Comparison of ENCODE assay signal across 39 mouse cellular contexts in genomic region chr8:47825596-47825995, GRCm38 (mm10). TPM values are rescaled to one million over a fixed set of nuclear protein-coding genes. Genes with fewer than 3 reads are reported as not detected.
DNase-seq lines count a peak whose midpoint lies in the region; ATAC-seq lines count a peak whose summit lies in the region.
"Had no signal": no experiment of that assay in that cellular context is flagged by ENCODE, and none has a peak within 500 bp of the region (broad histone marks: within the 10 kb centered on the region; RNA-seq: fewer than 3 reads in every experiment).

No protein-coding gene starts in this region.

- peaks cover 33% of the 10 kb centered on the region for H3K36me3 ChIP-seq in heart, embryonic 14.5 days (ENCODE audit: control insufficient read depth, insufficient read depth, low read length)
- peaks cover 9% of the 10 kb centered on the region; the same call in 1 of the 2 replicates for H3K36me3 ChIP-seq in hindbrain, embryonic 13.5 days
- H3K36me3 ChIP-seq in hindbrain, embryonic 11.5 days (ENCODE audit: control insufficient read depth, insufficient read depth, low read length), result no peaks in the 10 kb centered on the region
- no peaks in the 10 kb centered on the region for H3K36me3 ChIP-seq in midbrain, embryonic 16.5 days (ENCODE audit: control insufficient read depth, insufficient read depth, low read length)
- H3K36me3 ChIP-seq in midbrain, embryonic 13.5 days, result 0 out of 2 replicates have a peak, but pooled peaks cover 7% of the 10 kb centered on the region
- H3K36me3 ChIP-seq: intestine, embryonic 15.5 days had no signal

- 0 out of 2 replicates have a peak overlapping the region, but pooled peaks have one; percentile 8 for H3K4me2 ChIP-seq in heart, embryonic 14.5 days (ENCODE audit: low read length)
- H3K4me2 ChIP-seq in hindbrain, embryonic 13.5 days, result no peak overlapping the region
- H3K4me2 ChIP-seq in hindbrain, embryonic 11.5 days (replicated peaks; ENCODE audit: low read depth, low read length), result no peak overlapping the region
- no peak overlapping the region for H3K4me2 ChIP-seq in midbrain, embryonic 16.5 days (ENCODE audit: low read length)
- H3K4me2 ChIP-seq in midbrain, embryonic 13.5 days (replicated peaks), result no peak overlapping the region
- H3K4me2 ChIP-seq: forebrain, embryonic 12.5 days; intestine, embryonic 15.5 days; lung, embryonic 14.5 days; midbrain, embryonic 11.5 days had no signal

- H3K9ac ChIP-seq in heart, embryonic 14.5 days (ENCODE audit: low read length), result no peak overlapping the region
- H3K9ac ChIP-seq in hindbrain, embryonic 13.5 days, result peak overlapping the region; percentile 13; the same call in 1 of the 2 replicates
- no peak overlapping the region for H3K9ac ChIP-seq in hindbrain, embryonic 11.5 days (ENCODE audit: low read depth, low read length)
- H3K9ac ChIP-seq in midbrain, embryonic 16.5 days (ENCODE audit: low read depth, low read length), result no peak overlapping the region
- H3K9ac ChIP-seq in midbrain, embryonic 13.5 days (replicated peaks), result no peak overlapping the region
- H3K9ac ChIP-seq: forebrain, embryonic 12.5 days; intestine, embryonic 15.5 days; liver, embryonic 14.5 days; lung, embryonic 14.5 days had no signal

- no peak for DNase-seq in heart, postnatal 25 days (ENCODE audit: low spot score)
- no peak for DNase-seq in hindbrain, embryonic 11.5 days (ENCODE audit: low spot score)
- DNase-seq in spleen, adult 12 weeks (ENCODE audit: low spot score), result no peak
- DNase-seq: adrenal gland, adult 2 months; adrenal gland, postnatal 36 days; B cell, adult 2 months; cerebellum, adult 18-20 months; gastrocnemius, postnatal 25 days; heart, postnatal 36 days; kidney, adult 2 months; kidney, postnatal 10 days; liver; lung, embryonic 14.5 days; thymus, adult 18-20 months; thymus, postnatal 25 days had no signal

- H3K4me3 ChIP-seq in heart, embryonic 14.5 days (ENCODE audit: control insufficient read depth in 1 of 2, insufficient read depth in 1 of 2, low read depth in 1 of 2, low read length in 2 of 2), result no peak overlapping the region
- H3K4me3 ChIP-seq in hindbrain, embryonic 13.5 days, result no peak overlapping the region
- no peak overlapping the region for H3K4me3 ChIP-seq in hindbrain, embryonic 11.5 days (ENCODE audit: low read depth, low read length)
- no peak overlapping the region for H3K4me3 ChIP-seq in midbrain, embryonic 16.5 days (ENCODE audit: low read depth, low read length)
- H3K4me3 ChIP-seq in midbrain, embryonic 13.5 days (replicated peaks), result no peak overlapping the region
- H3K4me3 ChIP-seq: erythroblast, embryonic 14.5 days; forebrain, embryonic 12.5 days; heart, adult 2 months; intestine, embryonic 15.5 days had no signal

- peaks cover 5% of the 10 kb centered on the region in 2 experiments; a peak in 3 of 4 replicates for H3K4me1 ChIP-seq in heart, embryonic 14.5 days (ENCODE audit: control insufficient read depth in 2 of 2, insufficient read depth in 2 of 2, low read length in 2 of 2)
- no peaks in the 10 kb centered on the region; the same call in 1 of the 2 replicates for H3K4me1 ChIP-seq in hindbrain, embryonic 13.5 days (replicated peaks)
- H3K4me1 ChIP-seq in hindbrain, embryonic 11.5 days (replicated peaks; ENCODE audit: control insufficient read depth, insufficient read depth, low read length), result no peaks in the 10 kb centered on the region
- H3K4me1 ChIP-seq in midbrain, embryonic 16.5 days (ENCODE audit: control insufficient read depth, insufficient read depth, low read length), result peaks cover 8% of the 10 kb centered on the region; the same call in 1 of the 2 replicates
- H3K4me1 ChIP-seq in midbrain, embryonic 13.5 days (replicated peaks), result 0 out of 2 replicates have a peak, but pooled peaks cover 9% of the 10 kb centered on the region

- intact Hi-C loops in heart, postnatal 25 days (cut with DNase I), result loop anchor here (5.0 kb wide), 1 partner anchor 83 kb away; no protein-coding TSS in a partner anchor

- peak overlapping the region in 1 of 2 experiments; percentile 35; a peak in 1 of 4 replicates for H3K27ac ChIP-seq in heart, embryonic 14.5 days (replicated peaks in 1 of 2; ENCODE audit: control insufficient read depth in 1 of 2, insufficient read depth in 1 of 2, low read depth in 2 of 2, low read length in 2 of 2)
- no peak overlapping the region for H3K27ac ChIP-seq in hindbrain, embryonic 13.5 days
- H3K27ac ChIP-seq in hindbrain, embryonic 11.5 days (ENCODE audit: low read depth, low read length), result no peak overlapping the region
- H3K27ac ChIP-seq in midbrain, embryonic 16.5 days (ENCODE audit: low read length), result no peak overlapping the region
- no peak overlapping the region for H3K27ac ChIP-seq in midbrain, embryonic 13.5 days
- H3K27ac ChIP-seq: forebrain, embryonic 12.5 days; heart, adult 2 months; hindbrain, postnatal 0 days; intestine, embryonic 15.5 days; liver, embryonic 14.5 days had no signal

- WGBS in heart, embryonic 14.5 days, result 28% methylated on average over 5 of the region's 5 CpGs
- 55% methylated on average over 5 of the region's 5 CpGs for WGBS in hindbrain, embryonic 13.5 days
- 56% methylated on average over 5 of the region's 5 CpGs for WGBS in hindbrain, embryonic 11.5 days
- 59% methylated on average over 5 of the region's 5 CpGs for WGBS in midbrain, embryonic 16.5 days
- 58% methylated on average over 5 of the region's 5 CpGs for WGBS in midbrain, embryonic 13.5 days

- ATAC-seq in heart, embryonic 14.5 days (ENCODE audit: insufficient number of reproducible peaks, insufficient read depth, low FRiP score, low read depth), result no peak
- ATAC-seq in hindbrain, embryonic 13.5 days (ENCODE audit: low FRiP score), result no peak
- no peak for ATAC-seq in hindbrain, embryonic 11.5 days (ENCODE audit: low FRiP score)
- peak; percentile 16; the same call in 1 of the 2 replicates for ATAC-seq in midbrain, embryonic 16.5 days
- no peak for ATAC-seq in midbrain, embryonic 13.5 days
- ATAC-seq: activated CD4-positive, CD25-positive, alpha-beta regulatory T cell, adult 4 months; hindbrain, postnatal 0 days had no signal

- H3K9me3 ChIP-seq in heart, embryonic 14.5 days (ENCODE audit: control insufficient read depth, low read length), result no peaks in the 10 kb centered on the region
- H3K9me3 ChIP-seq in hindbrain, embryonic 13.5 days, result no peaks in the 10 kb centered on the region
- no peaks in the 10 kb centered on the region for H3K9me3 ChIP-seq in hindbrain, embryonic 11.5 days (ENCODE audit: control insufficient read depth, low read length)
- no peaks in the 10 kb centered on the region for H3K9me3 ChIP-seq in midbrain, embryonic 16.5 days (replicated peaks; ENCODE audit: control insufficient read depth, low read length, poor library complexity, severe bottlenecking)
- no peaks in the 10 kb centered on the region for H3K9me3 ChIP-seq in midbrain, embryonic 13.5 days
- H3K9me3 ChIP-seq: forebrain, embryonic 12.5 days; intestine, embryonic 15.5 days had no signal

- no peaks in the 10 kb centered on the region for H3K27me3 ChIP-seq in heart, embryonic 14.5 days (ENCODE audit: control insufficient read depth, insufficient read depth, low read length)
- no peaks in the 10 kb centered on the region for H3K27me3 ChIP-seq in hindbrain, embryonic 13.5 days
- H3K27me3 ChIP-seq in hindbrain, embryonic 11.5 days (ENCODE audit: control insufficient read depth, insufficient read depth, low read length), result no peaks in the 10 kb centered on the region
- no peaks in the 10 kb centered on the region for H3K27me3 ChIP-seq in midbrain, embryonic 16.5 days (ENCODE audit: control insufficient read depth, insufficient read depth, low read depth, low read length)
- H3K27me3 ChIP-seq in midbrain, embryonic 13.5 days, result no peaks in the 10 kb centered on the region
- H3K27me3 ChIP-seq: forebrain, embryonic 12.5 days; intestine, embryonic 15.5 days had no signal

RNA-seq across cellular contexts. Expression of gene Cldn22, which starts 1.3 kb away (rescaled TPM):
- polyA plus RNA-seq in heart, embryonic 14.5 days (2014; fragmentation: Nextera tagmentation; extraction: Ambion mirVana), result not detected in 2 replicates
- not detected for total RNA-seq in heart, postnatal 25 days (2021)
- polyA plus RNA-seq in hindbrain, embryonic 13.5 days (2015; fragmentation: Nextera tagmentation; extraction: Ambion mirVana), result not detected in 2 replicates
- polyA plus RNA-seq in hindbrain, embryonic 11.5 days (2014; fragmentation: Nextera tagmentation; extraction: Ambion mirVana), result not detected in 2 replicates
- not detected in 2 replicates for polyA plus RNA-seq in midbrain, embryonic 16.5 days (2015; fragmentation: Nextera tagmentation; extraction: Ambion mirVana)
- not detected in 2 replicates for polyA plus RNA-seq in midbrain, embryonic 13.5 days (2015; fragmentation: Nextera tagmentation; extraction: Ambion mirVana)
- total RNA-seq: common myeloid progenitor, adult 5-6 weeks; heart, adult 2 months; heart, postnatal 36 days; hindbrain, postnatal 0 days; megakaryocyte progenitor cell, adult 5-6 weeks; monocyte, adult 5-6 weeks had no signal
- polyA plus RNA-seq: brain, embryonic 14.5 days; embryonic facial prominence, embryonic 14.5 days; erythroblast, embryonic 14.5 days; forebrain, embryonic 12.5 days; hindbrain, postnatal 0 days; intestine, embryonic 15.5 days; limb, embryonic 11.5 days; liver, embryonic 14.5 days; lung, embryonic 14.5 days; midbrain, embryonic 11.5 days; neural tube, embryonic 14.5 days; stomach, embryonic 14.5 days had no signal

RNA-seq across cellular contexts. Expression of gene Cldn24, which starts 3.7 kb away (rescaled TPM):
- polyA plus RNA-seq in heart, embryonic 14.5 days (2014; fragmentation: Nextera tagmentation; extraction: Ambion mirVana), result not detected in 2 replicates
- total RNA-seq in heart, postnatal 25 days (2021), result not detected
- not detected in 2 replicates for polyA plus RNA-seq in hindbrain, embryonic 13.5 days (2015; fragmentation: Nextera tagmentation; extraction: Ambion mirVana)
- polyA plus RNA-seq in hindbrain, embryonic 11.5 days (2014; fragmentation: Nextera tagmentation; extraction: Ambion mirVana), result 0.39 TPM in 1 of 2 replicates, not detected in the other
- polyA plus RNA-seq in midbrain, embryonic 16.5 days (2015; fragmentation: Nextera tagmentation; extraction: Ambion mirVana), result not detected in 2 replicates
- not detected in 2 replicates for polyA plus RNA-seq in midbrain, embryonic 13.5 days (2015; fragmentation: Nextera tagmentation; extraction: Ambion mirVana)
- total RNA-seq: adrenal gland, adult 2 months; adrenal gland, postnatal 36 days; common myeloid progenitor, adult 5-6 weeks; gastrocnemius, postnatal 25 days; heart, adult 2 months; heart, postnatal 36 days; hindbrain, postnatal 0 days; layer of hippocampus, postnatal 10 days; left cerebral cortex, adult 18-20 months; left cerebral cortex, postnatal 14 days; megakaryocyte progenitor cell, adult 5-6 weeks; monocyte, adult 5-6 weeks had no signal
- polyA plus RNA-seq: activated CD4-positive, CD25-positive, alpha-beta regulatory T cell, adult 4 months; adrenal gland, adult 2 months; brain, embryonic 14.5 days; embryonic facial prominence, embryonic 14.5 days; erythroblast, embryonic 14.5 days; forebrain, embryonic 12.5 days; heart, adult 2 months; hindbrain, postnatal 0 days; intestine, embryonic 15.5 days; kidney, adult 2 months; large intestine, adult 2 months; limb, embryonic 11.5 days; liver, embryonic 14.5 days; lung, embryonic 14.5 days; midbrain, embryonic 11.5 days; neural tube, embryonic 14.5 days; stomach, embryonic 14.5 days had no signal
